Mouse (Mus musculus) olfactory bulb, adult 2 months (tissue): ENCODE measurements around the gene Armc7. TPM values are rescaled to one million over a fixed set of nuclear protein-coding genes. Genes with fewer than 3 reads are reported as not detected.

Experiments
- H3K27ac ChIP-seq: fragments of 200-500 bp; 2 replicates; pipeline ENCODE4 v1.5.1; 2012; ENCODE audit warnings: low read depth, low read length; ENCODE audit not compliant: insufficient read depth
- H3K4me1 ChIP-seq: fragments of 200-500 bp; 2 replicates; pipeline ENCODE4 v1.6.1; 2012; ENCODE audit warnings: low read length; ENCODE audit not compliant: control insufficient read depth, insufficient read depth
- H3K4me3 ChIP-seq: fragments of 200-500 bp; 2 replicates; pipeline ENCODE4 v1.5.1; 2012; ENCODE audit warnings: mild to moderate bottlenecking, low read depth, low read length, moderate library complexity; ENCODE audit not compliant: insufficient read depth
- CTCF ChIP-seq: fragments of 200-500 bp; IDR thresholded peaks from 2 replicates; pipeline ENCODE4 v1.5.1; 2012; ENCODE audit warnings: low read depth, mild to moderate bottlenecking, low read length, moderate library complexity; ENCODE audit not compliant: insufficient read depth
- POLR2A ChIP-seq: fragments of 200-500 bp; IDR thresholded peaks from 2 replicates; pipeline ENCODE4 v1.6.1; 2012; ENCODE audit warnings: mild to moderate bottlenecking, low read depth, low read length, moderate library complexity; ENCODE audit not compliant: insufficient read depth
- WGBS: fragments of 180-500 bp; shearing (Covaris S2); methylation state at CpG from one replicate; pipeline ENCODE4 v1.1.7; 2018; 5-methylcytosine and 5-hydroxymethylcytosine counted together
- polyA plus RNA-seq: library from polyadenylated mRNA; stranded (reverse); fragments of >200 nt; gene quantifications from 2 replicates; pipeline ENCODE4 v1.2.4, GENCODE M21; 2012; ENCODE audit warnings: low replicate concordance; ENCODE audit not compliant: missing spikeins, insufficient read depth, insufficient read length

Armc7 gene
- polyA plus RNA-seq, 1 experiment, result not detected

GRCm38 (mm10) chr11:115534759-115535371 lies 59.4 kb downstream of the Armc7 start:
- Histone ChIP-seq H3K27ac (peak overlapping the region; percentile 81; the same call in 1 of the 2 replicates), H3K4me1 (peaks cover 5% of the 10 kb centered on the region), H3K4me3 (peak overlapping the region; percentile 75)
- TF ChIP-seq POLR2A (no peak), CTCF (no peak)
- WGBS, result under 1% methylated on average over 11 of the region's 11 CpGs

- Histone ChIP-seq H3K27ac (peak overlapping the region; percentile 97), H3K4me3 (peak overlapping the region; percentile 75), H3K4me1 (peaks cover 5% of the 10 kb centered on the region)
- TF ChIP-seq POLR2A, result no peak; the same call in 1 of the 2 replicates
- under 1% methylated on average over 81 of the region's 84 CpGs for WGBS
These were observed 60.1 kb downstream of the Armc7 start for GRCm38 (mm10) chr11:115535401-115536037.

GRCm38 (mm10) chr11:115536038-115536681 lies 60.7 kb downstream of the Armc7 start, which contains the start of gene Sumo2:
Sumo2 (minus strand) TSS chr11:115536276.
- peak; percentile 66 for TF ChIP-seq POLR2A
- TF ChIP-seq CTCF, result no peak
- Histone ChIP-seq H3K4me1 (peaks cover 5% of the 10 kb centered on the region), H3K4me3 (peak within 1 kb of the TSS; percentile 75), H3K27ac (peak within 1 kb of the TSS; percentile 97)
- 1% methylated on average over 70 of the region's 70 CpGs for WGBS

- H3K27ac ChIP-seq, result peak overlapping the region; percentile 80
- WGBS, result 64% methylated on average over 10 of the region's 10 CpGs
- TF ChIP-seq POLR2A (no peak), CTCF (no peak)
- H3K4me1 ChIP-seq, result peaks cover 5% of the 10 kb centered on the region
- peak overlapping the region; percentile 75; the same call in 1 of the 2 replicates for H3K4me3 ChIP-seq
These were observed 61.5 kb downstream of the Armc7 start for GRCm38 (mm10) chr11:115536856-115537568.

- no peak for TF ChIP-seq POLR2A
- 77% methylated on average over 2 of the region's 2 CpGs for WGBS
- Histone ChIP-seq H3K27ac (no peak overlapping the region), H3K4me1 (peaks cover 5% of the 10 kb centered on the region), H3K4me3 (no peak overlapping the region)
These were observed 62.6 kb downstream of the Armc7 start for GRCm38 (mm10) chr11:115538045-115538444.

Other genes starting within 250 kb of the Armc7 start
- not detected in 2 replicates for gene Grin2c, start 208.4 kb upstream of the Armc7 start, polyA plus RNA-seq
- not detected in 2 replicates for gene Fdxr, start 198.6 kb upstream of the Armc7 start, polyA plus RNA-seq
- gene Fads6, start 178.0 kb upstream of the Armc7 start, polyA plus RNA-seq, result not detected in 2 replicates
- not detected in 2 replicates for gene Otop2, start 168.5 kb upstream of the Armc7 start, polyA plus RNA-seq
- not detected in 2 replicates for gene Ush1g, start 153.6 kb upstream of the Armc7 start, polyA plus RNA-seq
- gene Otop3, start 140.9 kb upstream of the Armc7 start, polyA plus RNA-seq, result not detected in 2 replicates
- gene Hid1, start 107.9 kb upstream of the Armc7 start, polyA plus RNA-seq, result not detected in 2 replicates
- gene Cdr2l, start 93.8 kb upstream of the Armc7 start, polyA plus RNA-seq, result not detected in 2 replicates
- not detected in 2 replicates for gene Mrpl58, start 71.9 kb upstream of the Armc7 start, polyA plus RNA-seq
- gene Atp5h, start 55.7 kb upstream of the Armc7 start, polyA plus RNA-seq, result not detected in 2 replicates
- gene Kctd2, start 55.5 kb upstream of the Armc7 start, polyA plus RNA-seq, result not detected in 2 replicates
- gene Trim80, start 35.1 kb upstream of the Armc7 start, polyA plus RNA-seq, result not detected in 2 replicates
- gene Slc16a5, start 13.2 kb upstream of the Armc7 start, polyA plus RNA-seq, result not detected in 2 replicates
- not detected in 2 replicates for gene Nt5c, start 16.2 kb downstream of the Armc7 start, polyA plus RNA-seq
- not detected in 2 replicates for gene Jpt1, start 38.7 kb downstream of the Armc7 start, polyA plus RNA-seq
- gene Sumo2, start 60.6 kb downstream of the Armc7 start, polyA plus RNA-seq, result 478 TPM in 1 of 2 replicates, not detected in the other
- not detected in 2 replicates for gene Nup85, start 88.8 kb downstream of the Armc7 start, polyA plus RNA-seq
- gene Mrps7, start 128.3 kb downstream of the Armc7 start, polyA plus RNA-seq, result not detected in 2 replicates
- 79.7 TPM in 1 of 2 replicates, not detected in the other for gene Gga3, start 128.4 kb downstream of the Armc7 start, polyA plus RNA-seq
- gene Mif4gd, start 137.3 kb downstream of the Armc7 start, polyA plus RNA-seq, result not detected in 2 replicates
- not detected in 2 replicates for gene Slc25a19, start 152.6 kb downstream of the Armc7 start, polyA plus RNA-seq
- 264 TPM in 1 of 2 replicates, not detected in the other for gene Grb2, start 232.9 kb downstream of the Armc7 start, polyA plus RNA-seq